Mouse (Mus musculus) forebrain, embryonic 12.5 days (tissue): Measurements from ENCODE around the gene Mafb. TPM values are rescaled to one million over a fixed set of nuclear protein-coding genes. Genes with fewer than 3 reads are reported as not detected.

Source experiments
- ATAC-seq: fragments of 200-750 bp; cut with Nextera tagmentation; 2 replicates; pipeline ENCODE4 v1.8.0; 2017; ENCODE audit warnings: moderate TSS enrichment; ENCODE audit not compliant: low FRiP score
- H3K27ac ChIP-seq: fragments of 300-500 bp; sonication (generic); 2 replicates; pipeline ENCODE4 v1.5.1; 2016; ENCODE audit warnings: mild to moderate bottlenecking
- H3K27me3 ChIP-seq: fragments of 300-500 bp; sonication (generic); 2 replicates; pipeline ENCODE4 v1.6.1; 2016; ENCODE audit warnings: mild to moderate bottlenecking
- H3K36me3 ChIP-seq: fragments of 300-500 bp; sonication (generic); replicated peaks from 2 replicates; pipeline ENCODE4 v1.6.1; 2016; ENCODE audit warnings: mild to moderate bottlenecking
- H3K4me1 ChIP-seq: fragments of 300-500 bp; sonication (generic); 2 replicates; pipeline ENCODE4 v1.6.1; 2016
- H3K4me2 ChIP-seq: fragments of 300-500 bp; sonication (generic); 2 replicates; pipeline ENCODE4 v1.6.1; 2016; ENCODE audit warnings: mild to moderate bottlenecking, moderate library complexity
- H3K4me3 ChIP-seq: fragments of 300-500 bp; sonication (generic); replicated peaks from 2 replicates; pipeline ENCODE4 v1.5.1; 2016; ENCODE audit warnings: mild to moderate bottlenecking
- H3K9ac ChIP-seq: fragments of 300-500 bp; sonication (generic); 2 replicates; pipeline ENCODE4 v1.6.1; 2016; ENCODE audit warnings: mild to moderate bottlenecking
- H3K9me3 ChIP-seq: fragments of 300-500 bp; sonication (generic); 2 replicates; pipeline ENCODE4 v1.6.1; 2016
- WGBS: fragments of 180-500 bp; shearing (Covaris S2); methylation state at CpG from one replicate; pipeline ENCODE4 v1.1.7; 2016; 5-methylcytosine and 5-hydroxymethylcytosine counted together
- polyA plus RNA-seq: library from polyadenylated mRNA; unstranded; fragments of >200 nt; fragmentation: Nextera tagmentation; extraction: Ambion mirVana; gene quantifications from 2 replicates; pipeline ENCODE4 v1.2.1, GENCODE M21; 2016

Gene Mafb
- polyA plus RNA-seq, 1 experiment from 2014 or later, result 7.8 TPM

GRCm38 (mm10) chr2:160376236-160376635 lies 9.4 kb upstream of the Mafb start:
- H3K4me1 ChIP-seq, result peaks cover 6% of the 10 kb centered on the region; the same call in 1 of the 2 replicates
- H3K4me2 ChIP-seq, result no peak overlapping the region
- no peak overlapping the region for H3K27ac ChIP-seq
- WGBS, result 40% methylated on average over 5 of the region's 5 CpGs
- no peak overlapping the region for H3K9ac ChIP-seq
- no peaks in the 10 kb centered on the region for H3K36me3 ChIP-seq
- H3K27me3 ChIP-seq, result peaks cover 66% of the 10 kb centered on the region
- ATAC-seq, result no peak
- H3K4me3 ChIP-seq, result no peak overlapping the region
- no peaks in the 10 kb centered on the region for H3K9me3 ChIP-seq

GRCm38 (mm10) chr2:160369653-160370420 lies 3.0 kb upstream of the Mafb start:
- Histone ChIP-seq H3K9ac (no peak overlapping the region), H3K9me3 (no peaks in the 10 kb centered on the region), H3K4me2 (peak overlapping the region; percentile 91), H3K36me3 (no peaks in the 10 kb centered on the region), H3K4me3 (0 out of 2 replicates have a peak overlapping the region, but pooled peaks have one; percentile 60), H3K27ac (no peak overlapping the region), H3K27me3 (peaks cover 83% of the 10 kb centered on the region), H3K4me1 (peaks cover 46% of the 10 kb centered on the region)
- no peak for ATAC-seq
- under 1% methylated on average over 25 of the region's 25 CpGs for WGBS

- Histone ChIP-seq H3K4me3 (peak overlapping the region; percentile 60), H3K27me3 (peaks cover 80% of the 10 kb centered on the region), H3K9ac (0 out of 2 replicates have a peak overlapping the region, but pooled peaks have one; percentile 30), H3K36me3 (no peaks in the 10 kb centered on the region), H3K4me1 (peaks cover 49% of the 10 kb centered on the region), H3K4me2 (peak overlapping the region; percentile 91), H3K27ac (no peak overlapping the region), H3K9me3 (no peaks in the 10 kb centered on the region)
- ATAC-seq, result no peak
- WGBS, result under 1% methylated on average over 52 of the region's 52 CpGs
Observed at GRCm38 (mm10) chr2:160368422-160369357, 1.8 kb upstream of the Mafb start.

GRCm38 (mm10) chr2:160367448-160368208 lies 763 bp upstream of the Mafb start:
- ATAC-seq, result peak; percentile 67
- Histone ChIP-seq H3K27me3 (peaks cover 80% of the 10 kb centered on the region), H3K4me1 (peaks cover 49% of the 10 kb centered on the region), H3K9ac (peak overlapping the region; percentile 67), H3K36me3 (no peaks in the 10 kb centered on the region), H3K4me2 (peak overlapping the region; percentile 91), H3K4me3 (peak overlapping the region; percentile 60), H3K9me3 (no peaks in the 10 kb centered on the region), H3K27ac (peak overlapping the region; percentile 83)
- under 1% methylated on average over 45 of the region's 45 CpGs for WGBS

DNA sequence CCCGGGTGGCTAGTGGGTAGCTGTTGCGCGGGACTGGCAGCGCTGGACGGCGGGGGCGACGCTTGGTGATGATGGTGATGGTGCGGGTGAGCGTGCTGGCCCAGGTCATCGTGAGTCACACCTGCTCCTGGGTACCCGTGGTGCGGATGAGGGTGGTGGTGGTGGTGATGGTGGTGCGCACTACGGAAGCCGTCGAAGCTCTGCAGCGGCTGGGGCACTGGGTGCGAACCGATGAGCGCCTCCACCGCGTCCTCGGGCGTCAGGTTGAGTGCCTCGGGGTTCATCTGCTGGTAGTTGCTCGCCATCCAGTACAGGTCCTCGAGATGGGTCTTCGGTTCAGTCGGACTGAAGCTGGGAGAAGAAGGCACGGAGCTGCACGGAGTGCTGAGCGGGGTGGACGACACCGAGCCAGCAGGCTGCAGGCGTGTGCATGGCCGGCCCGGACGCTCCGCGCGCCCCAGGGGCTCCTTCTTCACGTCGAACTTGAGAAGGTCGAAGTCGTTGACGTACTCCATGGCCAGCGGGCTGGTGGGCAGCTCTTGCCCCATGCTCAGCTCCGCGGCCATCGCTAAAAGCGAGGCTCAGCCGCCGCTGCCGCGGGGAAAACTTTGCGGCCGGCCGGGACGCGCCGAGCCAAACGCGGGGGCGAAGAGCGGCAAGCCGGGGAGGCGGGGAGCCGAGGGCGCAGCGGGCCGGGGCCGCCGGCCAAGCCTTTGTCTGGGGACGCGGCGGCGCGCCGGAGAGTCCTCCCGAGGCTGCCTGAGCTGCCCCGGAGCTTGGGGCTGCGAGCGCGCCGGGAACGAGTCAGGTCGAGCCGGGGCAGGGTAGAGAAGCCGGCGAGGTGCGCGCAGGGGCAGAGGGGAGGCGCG lies 520 bp downstream of the Mafb start:
- under 1% methylated on average over 87 of the region's 95 CpGs for WGBS
- ATAC-seq, result peak; percentile 16
- Histone ChIP-seq H3K27ac (peak overlapping the region; percentile 83), H3K36me3 (no peaks in the 10 kb centered on the region), H3K9ac (peak overlapping the region; percentile 67), H3K4me3 (peak overlapping the region; percentile 60), H3K4me1 (peaks cover 49% of the 10 kb centered on the region), H3K27me3 (peaks cover 80% of the 10 kb centered on the region), H3K4me2 (peak overlapping the region; percentile 91), H3K9me3 (no peaks in the 10 kb centered on the region)

GRCm38 (mm10) chr2:160365107-160365911 lies 1.6 kb downstream of the Mafb start:
- no peaks in the 10 kb centered on the region for H3K9me3 ChIP-seq
- H3K4me3 ChIP-seq, result peak overlapping the region; percentile 60
- H3K27ac ChIP-seq, result no peak overlapping the region
- H3K4me1 ChIP-seq, result peaks cover 52% of the 10 kb centered on the region
- H3K27me3 ChIP-seq, result peaks cover 80% of the 10 kb centered on the region
- under 1% methylated on average over 50 of the region's 50 CpGs for WGBS
- H3K4me2 ChIP-seq, result peak overlapping the region; percentile 91
- H3K36me3 ChIP-seq, result no peaks in the 10 kb centered on the region
- no peak for ATAC-seq
- peak overlapping the region; percentile 67 for H3K9ac ChIP-seq

GRCm38 (mm10) chr2:160364666-160365065 lies 2.2 kb downstream of the Mafb start:
- Histone ChIP-seq H3K9me3 (no peaks in the 10 kb centered on the region), H3K4me3 (peak overlapping the region; percentile 60), H3K9ac (no peak overlapping the region), H3K4me1 (peaks cover 50% of the 10 kb centered on the region), H3K36me3 (no peaks in the 10 kb centered on the region), H3K27me3 (peaks cover 80% of the 10 kb centered on the region), H3K4me2 (peak overlapping the region; percentile 91), H3K27ac (no peak overlapping the region)
- ATAC-seq, result no peak
- under 1% methylated on average over 12 of the region's 12 CpGs for WGBS

DNA sequence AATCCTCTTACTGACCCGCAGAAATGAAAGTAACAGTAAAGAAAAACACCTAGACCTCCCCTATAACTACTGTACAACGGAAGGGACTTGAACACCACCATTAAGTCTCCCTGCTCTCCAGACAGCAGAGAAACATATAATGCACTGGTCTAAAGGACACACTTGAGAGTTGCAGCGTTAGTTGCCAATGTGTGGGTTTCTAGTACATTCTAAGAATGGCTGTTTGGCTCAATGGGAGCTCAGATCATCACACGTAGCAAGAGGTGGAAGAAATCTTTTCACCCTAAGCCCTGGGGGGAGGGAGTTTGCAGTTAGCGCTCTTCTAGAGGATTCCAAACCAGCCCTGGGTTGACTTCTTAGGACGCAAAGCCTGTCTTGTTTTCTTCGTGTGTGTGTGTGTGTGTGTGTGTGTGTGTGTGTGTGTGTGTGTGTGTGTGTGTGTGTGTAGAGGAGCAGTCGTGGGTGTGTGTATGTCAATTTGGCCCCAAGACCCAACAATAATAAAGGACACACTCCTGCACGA lies 2.7 kb downstream of the Mafb start:
- peak overlapping the region; percentile 91 for H3K4me2 ChIP-seq
- no peaks in the 10 kb centered on the region for H3K9me3 ChIP-seq
- peaks cover 80% of the 10 kb centered on the region for H3K27me3 ChIP-seq
- WGBS, result 2% methylated on average over 9 of the region's 9 CpGs
- peak overlapping the region; percentile 60 for H3K4me3 ChIP-seq
- H3K9ac ChIP-seq, result no peak overlapping the region
- H3K4me1 ChIP-seq, result peaks cover 45% of the 10 kb centered on the region
- H3K36me3 ChIP-seq, result no peaks in the 10 kb centered on the region
- H3K27ac ChIP-seq, result no peak overlapping the region
- no peak for ATAC-seq

DNA sequence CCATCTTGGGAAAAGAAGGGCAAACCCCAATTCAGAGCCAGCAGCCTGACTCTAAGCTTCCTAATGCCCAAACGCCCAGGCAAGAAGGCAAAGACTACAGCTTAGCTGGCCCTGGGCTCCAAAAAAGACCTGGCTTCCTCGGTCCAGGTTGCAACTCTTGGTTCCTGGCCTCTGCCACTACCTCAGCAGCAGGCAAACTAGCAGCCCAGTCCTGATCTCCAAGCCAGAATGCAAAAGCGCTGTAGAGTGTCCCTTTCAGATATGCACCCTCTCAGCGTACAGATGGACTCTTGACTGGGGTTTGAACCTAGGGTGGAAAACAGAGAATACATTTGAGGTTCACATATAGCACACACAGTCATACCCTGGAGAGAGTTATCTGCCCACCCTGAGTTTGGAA lies 3.7 kb downstream of the Mafb start:
- H3K4me2 ChIP-seq, result no peak overlapping the region
- no peak overlapping the region for H3K27ac ChIP-seq

DNA sequence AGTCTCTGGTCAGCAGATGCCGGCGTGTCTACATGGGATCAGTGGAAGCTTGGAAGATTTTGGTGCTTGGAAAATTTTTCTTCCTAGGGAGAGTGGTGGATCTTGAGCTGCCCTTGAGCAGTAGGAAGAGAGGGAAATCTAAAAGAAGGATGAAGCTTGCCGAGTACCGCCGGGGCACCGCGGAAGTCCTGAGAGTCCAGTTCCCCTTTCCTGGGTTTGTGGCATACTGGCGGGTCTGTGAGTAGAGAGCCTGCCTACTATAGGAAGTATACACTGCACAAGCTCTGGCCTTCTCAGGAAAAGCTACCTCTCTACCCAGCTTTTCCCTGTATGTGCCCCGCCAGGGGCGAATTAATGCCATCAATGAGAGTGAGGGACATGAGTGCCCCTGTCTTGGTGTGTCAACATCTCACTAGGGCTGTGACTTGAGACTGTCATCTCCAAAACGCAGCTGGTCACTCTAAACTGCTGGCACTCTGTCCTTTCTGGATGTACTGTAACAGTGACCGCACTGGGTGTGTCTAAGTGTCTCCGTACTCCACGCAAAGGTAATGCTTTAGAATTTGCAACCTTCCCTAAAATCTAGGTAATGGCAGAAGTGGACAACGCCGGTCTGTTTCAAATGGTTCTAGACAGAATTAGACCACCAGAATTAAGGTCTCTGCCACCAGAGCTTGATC lies 5.3 kb downstream of the Mafb start:
- peaks cover 92% of the 10 kb centered on the region for H3K27me3 ChIP-seq

More for the DNA sequence above, 3.7 kb downstream of the Mafb start:
- Histone ChIP-seq H3K27me3 (peaks cover 80% of the 10 kb centered on the region), H3K9me3 (no peaks in the 10 kb centered on the region), H3K36me3 (no peaks in the 10 kb centered on the region), H3K4me1 (peaks cover 40% of the 10 kb centered on the region), H3K9ac (no peak overlapping the region), H3K4me3 (no peak overlapping the region)
- ATAC-seq, result no peak
- 7% methylated on average over 4 of the region's 4 CpGs for WGBS

More for the DNA sequence above, 5.3 kb downstream of the Mafb start:
- WGBS, result 4% methylated on average over 16 of the region's 16 CpGs
- no peak overlapping the region; the same call in 1 of the 2 replicates for H3K4me3 ChIP-seq
- H3K9ac ChIP-seq, result no peak overlapping the region
- H3K36me3 ChIP-seq, result no peaks in the 10 kb centered on the region
- ATAC-seq, result no peak
- no peak overlapping the region for H3K27ac ChIP-seq
- H3K4me1 ChIP-seq, result peaks cover 38% of the 10 kb centered on the region
- H3K4me2 ChIP-seq, result no peak overlapping the region
- no peaks in the 10 kb centered on the region for H3K9me3 ChIP-seq
